ENCODE assay signal across 9 mouse cellular contexts in the genomic region with DNA sequence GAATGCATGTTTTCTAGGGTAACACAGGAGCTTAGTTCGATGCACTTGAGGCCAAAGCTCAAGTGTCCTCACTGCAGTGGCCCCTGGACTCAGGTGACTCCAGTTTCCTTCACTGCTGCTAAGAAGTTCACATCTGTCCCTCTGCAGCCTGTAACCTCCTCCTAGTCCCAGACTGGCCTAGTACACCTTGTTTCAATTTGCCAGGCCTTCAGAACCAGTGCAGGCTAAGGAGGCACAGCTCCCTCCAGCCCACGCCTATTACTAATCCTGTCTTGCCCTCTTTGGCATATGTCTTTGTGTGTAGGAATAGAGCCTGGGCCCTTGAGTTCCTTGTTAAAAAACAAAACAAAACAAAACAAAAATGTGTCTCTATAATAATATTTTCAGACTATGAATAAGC. TPM values are rescaled to one million over a fixed set of nuclear protein-coding genes. Genes with fewer than 3 reads are reported as not detected.
DNase-seq lines count a peak whose midpoint lies in the region; ATAC-seq and TF ChIP-seq lines count a peak whose summit lies in the region.
"Had no signal": no experiment of that assay in that cellular context is flagged by ENCODE, and none has a peak within 500 bp of the region (broad histone marks: within the 10 kb centered on the region; RNA-seq: fewer than 3 reads in every experiment).

No protein-coding gene starts in this region.

- no peaks in the 10 kb centered on the region for H3K4me1 ChIP-seq in heart, adult 2 months (ENCODE audit: control insufficient read depth, insufficient read depth, low read length)
- peaks cover 15% of the 10 kb centered on the region for H3K4me1 ChIP-seq in hindbrain, embryonic 14.5 days (replicated peaks; ENCODE audit: control insufficient read depth, insufficient read depth, low read length)
- peaks cover 15% of the 10 kb centered on the region for H3K4me1 ChIP-seq in midbrain, embryonic 12.5 days

- no peaks in the 10 kb centered on the region for H3K36me3 ChIP-seq in heart, adult 2 months (ENCODE audit: control insufficient read depth, insufficient read depth, low read length)
- peaks cover 16% of the 10 kb centered on the region; the same call in 1 of the 2 replicates for H3K36me3 ChIP-seq in hindbrain, embryonic 14.5 days (replicated peaks; ENCODE audit: control insufficient read depth, insufficient read depth)
- H3K36me3 ChIP-seq in midbrain, embryonic 12.5 days: peaks cover 22% of the 10 kb centered on the region

- TF ChIP-seq EP300 in heart, adult 2 months (IDR thresholded peaks at IDR 0.05; ENCODE audit: insufficient read depth, low read depth, low read length): no peak

- H3K27me3 ChIP-seq in heart, adult 2 months (ENCODE audit: control insufficient read depth, insufficient read depth, low read length): no peaks in the 10 kb centered on the region
- H3K27me3 ChIP-seq in hindbrain, embryonic 14.5 days (ENCODE audit: control insufficient read depth, insufficient read depth, low read length): no peaks in the 10 kb centered on the region
- H3K27me3 ChIP-seq in midbrain, embryonic 12.5 days: no peaks in the 10 kb centered on the region

- 81% methylated on average over 2 of the region's 2 CpGs for WGBS in heart, adult 2 months
- 79% methylated on average over 2 of the region's 2 CpGs for WGBS in hindbrain, embryonic 14.5 days
- WGBS in midbrain, embryonic 12.5 days: 59% methylated on average over 2 of the region's 2 CpGs

- no peak for TF ChIP-seq CTCF in heart, adult 2 months (IDR thresholded peaks at IDR 0.05)

- no peaks in the 10 kb centered on the region for H3K79me2 ChIP-seq in heart, adult 2 months (replicated peaks; ENCODE audit: control insufficient read depth, insufficient read depth, low read length)

- H3K9ac ChIP-seq in heart, adult 2 months (ENCODE audit: low read depth, low read length): no peak overlapping the region
- no peak overlapping the region for H3K9ac ChIP-seq in hindbrain, embryonic 14.5 days
- 0 out of 2 replicates have a peak overlapping the region, but pooled peaks have one; percentile 20 for H3K9ac ChIP-seq in midbrain, embryonic 12.5 days (replicated peaks)

- peak overlapping the region; percentile 63 for H3K27ac ChIP-seq in heart, adult 2 months
- peak overlapping the region; percentile 60 for H3K27ac ChIP-seq in hindbrain, embryonic 14.5 days
- 0 out of 2 replicates have a peak overlapping the region, but pooled peaks have one; percentile 64 for H3K27ac ChIP-seq in midbrain, embryonic 12.5 days (replicated peaks)

- H3K9me3 ChIP-seq in hindbrain, embryonic 14.5 days (ENCODE audit: control insufficient read depth, low read length): no peaks in the 10 kb centered on the region
- no peaks in the 10 kb centered on the region for H3K9me3 ChIP-seq in midbrain, embryonic 12.5 days

- no peak for TF ChIP-seq POLR2A in heart, adult 2 months (IDR thresholded peaks at IDR 0.05; ENCODE audit: insufficient read depth, low read depth, low read length)

- peak overlapping the region; percentile 93 for H3K4me3 ChIP-seq in heart, adult 2 months
- H3K4me3 ChIP-seq in hindbrain, embryonic 14.5 days (replicated peaks; ENCODE audit: low read length): no peak overlapping the region
- H3K4me3 ChIP-seq in midbrain, embryonic 12.5 days: no peak overlapping the region

- no peak overlapping the region for H3K4me2 ChIP-seq in hindbrain, embryonic 14.5 days (replicated peaks)
- H3K4me2 ChIP-seq in midbrain, embryonic 12.5 days (replicated peaks): peak overlapping the region; percentile 95; the same call in 1 of the 2 replicates

- no peak for DNase-seq in heart, adult 2 months
- no peak for DNase-seq in heart, adult 11 months
- DNase-seq in brain, adult 2 months (ENCODE audit: low read depth, low spot score): peak; percentile 24
- peak; percentile 24 for DNase-seq in hindbrain, embryonic 14.5 days (ENCODE audit: low spot score)
- DNase-seq in urinary bladder, postnatal 10 days (ENCODE audit: low spot score): no peak
- no peak for DNase-seq in adrenal gland, adult (ENCODE audit: inconsistent age in 2 of 2, low spot score in 1 of 2)
- DNase-seq in layer of hippocampus, postnatal 25 days (ENCODE audit: extremely low spot score in 1 of 2, low spot score in 1 of 2): no peak

- intact Hi-C loops in heart, adult 2 months (cut with DNase I): no loop called here

- no peak for ATAC-seq in hindbrain, embryonic 14.5 days (ENCODE audit: low FRiP score)
- no peak; the same call in 1 of the 2 replicates for ATAC-seq in midbrain, embryonic 12.5 days (ENCODE audit: low FRiP score, low read depth)

RNA-seq across cellular contexts. Expression of a gene that starts 9.4 kb away (rescaled TPM):
- total RNA-seq in heart, adult 2 months (2021): 10 to 100 TPM; 11.1 to 13.1 TPM
- 28.6 and 47.8 TPM in 2 replicates for polyA plus RNA-seq in heart, adult 2 months (2012; rRNA removed)
- polyA plus RNA-seq in hindbrain, embryonic 14.5 days (2014; fragmentation: Nextera tagmentation; extraction: Ambion mirVana): 98.2 and 116 TPM in 2 replicates
- 129 and 138 TPM in 2 replicates for polyA plus RNA-seq in midbrain, embryonic 12.5 days (2016; fragmentation: Nextera tagmentation; extraction: Ambion mirVana)
- total RNA-seq in layer of hippocampus, postnatal 25 days (2021): 10 to 100 TPM; 66.8 to 80.8 TPM

RNA-seq across cellular contexts. Expression of a gene that starts 11.2 kb away (rescaled TPM):
- total RNA-seq in heart, adult 2 months (2021): not detected
- polyA plus RNA-seq in heart, adult 2 months (2012; rRNA removed): not detected in 2 replicates
- polyA plus RNA-seq in hindbrain, embryonic 14.5 days (2014; fragmentation: Nextera tagmentation; extraction: Ambion mirVana): not detected in 2 replicates
- not detected in 2 replicates for polyA plus RNA-seq in midbrain, embryonic 12.5 days (2016; fragmentation: Nextera tagmentation; extraction: Ambion mirVana)
- under 1 TPM; 0.23 to 0.25 TPM for total RNA-seq in layer of hippocampus, postnatal 25 days (2021)
- total RNA-seq: hematopoietic stem cell, adult 5-6 weeks had no signal

RNA-seq across cellular contexts. Expression of a gene that starts 33.3 kb away (rescaled TPM):
- not detected for total RNA-seq in heart, adult 2 months (2021)
- not detected in 2 replicates for polyA plus RNA-seq in heart, adult 2 months (2012; rRNA removed)
- not detected in 2 replicates for polyA plus RNA-seq in hindbrain, embryonic 14.5 days (2014; fragmentation: Nextera tagmentation; extraction: Ambion mirVana)
- not detected in 2 replicates for polyA plus RNA-seq in midbrain, embryonic 12.5 days (2016; fragmentation: Nextera tagmentation; extraction: Ambion mirVana)
- not detected for total RNA-seq in layer of hippocampus, postnatal 25 days (2021)
- total RNA-seq: hematopoietic stem cell, adult 5-6 weeks had no signal

RNA-seq across cellular contexts. Expression of a gene that starts 35.2 kb away (rescaled TPM):
- total RNA-seq in heart, adult 2 months (2021): 1 to 10 TPM; 8.0 to 9.1 TPM
- polyA plus RNA-seq in heart, adult 2 months (2012; rRNA removed): 11.4 and 12.4 TPM in 2 replicates
- polyA plus RNA-seq in hindbrain, embryonic 14.5 days (2014; fragmentation: Nextera tagmentation; extraction: Ambion mirVana): 0.13 and 0.17 TPM in 2 replicates
- polyA plus RNA-seq in midbrain, embryonic 12.5 days (2016; fragmentation: Nextera tagmentation; extraction: Ambion mirVana): 0.09 and 0.26 TPM in 2 replicates
- under 1 TPM; 0.44 to 0.45 TPM for total RNA-seq in layer of hippocampus, postnatal 25 days (2021)

Comparison
In these comparisons a context has a peak if more than half of its experiments do, and no peak if none do; other contexts are left out.
1. DNase-seq: peak in brain, adult 2 months (single experiment) and hindbrain, embryonic 14.5 days (single experiment); none in heart, adult 2 months (0 of 2), heart, adult 11 months (single experiment), urinary bladder, postnatal 10 days (single experiment), adrenal gland, adult (0 of 2) and layer of hippocampus, postnatal 25 days (0 of 2).
2. Peak in every context shown above with its lines, with median percentiles within 50 percentile points of each other: H3K27ac ChIP-seq.